Mouse (Mus musculus): ENCODE measurements at regions not wholly inside any gene's neighbourhood (a gene's known extent, or its start where the extent isn't known, plus 50 kb on each side); places are given as distances from the start of the nearest gene placed in this dataset.

GRCm38 (mm10) chr1:61397796-61398195 lies 240.8 kb upstream of the Pard3b start:
- no peak for TF ChIP-seq GATA1 (IDR thresholded peaks at IDR 0.05; ENCODE audit: borderline replicate concordance, low read length)
- no peak for TF ChIP-seq FLI1 (IDR thresholded peaks at IDR 0.05; ENCODE audit: low read length)

Data from megakaryocyte, embryonic 14.5 days (primary cell).